Mouse (Mus musculus) layer of hippocampus, adult 2 months (tissue): ENCODE results near the gene Txnip. TPM values are rescaled to one million over a fixed set of nuclear protein-coding genes. Genes with fewer than 3 reads are reported as not detected.

Experiments used
- DNase-seq, 2 experiments: peaks; one replicate each; pipeline ENCODE4 v3.0.0; 2022; ENCODE audit warnings: low spot score in 2 of 2
- H3K27ac ChIP-seq: fragments of 200-600 bp; 2 replicates; pipeline ENCODE4 v1.8.1; 2022
- H3K4me3 ChIP-seq: fragments of 200-600 bp; 2 replicates; pipeline ENCODE4 v1.8.1; 2022; ENCODE audit warnings: mild to moderate bottlenecking
- CTCF ChIP-seq: fragments of 200-600 bp; conservative IDR thresholded peaks from 2 replicates; pipeline ENCODE4 v1.8.1; 2022; ENCODE audit warnings: antibody characterized with exemption, mild to moderate bottlenecking, moderate library complexity
- total RNA-seq, 2 experiments: library from RNA; stranded (reverse); gene quantifications; 2 replicates each; pipeline ENCODE4 v1.2.3; 2021

Txnip gene
- total RNA-seq, 2 experiments from 2014 or later: 22.6 to 36.4 TPM

DNA sequence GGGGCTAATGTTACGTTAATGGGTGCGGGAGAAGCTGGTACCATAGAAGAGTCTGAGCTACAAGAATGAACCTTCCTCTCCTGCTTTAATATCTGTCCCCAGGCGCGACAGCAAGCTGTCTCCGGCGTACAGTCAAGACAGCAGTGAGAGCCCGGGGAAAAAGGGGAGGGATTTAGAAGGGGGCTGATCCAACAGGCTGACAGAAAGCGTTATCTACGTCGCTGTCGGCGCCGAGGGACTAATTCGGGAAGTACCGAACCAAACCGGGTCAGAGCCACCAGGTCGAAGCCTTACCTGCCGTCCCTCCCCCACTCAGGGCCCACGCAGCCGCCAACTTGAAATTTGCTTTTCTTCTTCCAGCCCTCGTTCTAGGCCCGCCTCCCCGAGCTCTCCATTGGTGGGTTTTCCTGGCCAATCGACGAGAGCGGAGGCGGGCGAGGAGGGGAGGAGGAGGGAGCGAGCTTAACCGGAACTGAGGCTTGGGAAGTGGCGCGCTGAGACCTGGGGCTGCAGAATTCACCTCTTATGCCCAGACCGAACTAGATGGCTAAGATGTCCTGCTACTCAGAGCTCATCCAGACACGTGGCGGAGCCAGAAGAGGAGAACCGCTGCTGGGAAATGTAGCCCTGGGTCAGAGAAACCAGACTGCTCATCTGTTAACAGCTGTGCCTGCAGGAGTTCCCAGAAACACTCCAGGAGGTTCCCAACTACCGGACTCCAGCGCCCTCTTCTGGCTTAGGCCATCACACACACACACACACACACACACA, 36.2 kb downstream of the Txnip start, which contains the start of gene Polr3gl:
TSS of gene Polr3gl (minus strand) at position 392 of the 771 bp plus-strand sequence.
- peak; percentile 23 for TF ChIP-seq CTCF
- Histone ChIP-seq H3K4me3 (peak within 1 kb of the TSS; percentile 86), H3K27ac (peak within 1 kb of the TSS; percentile 96)
- DNase-seq: peak; percentile 89 to 93

DNA sequence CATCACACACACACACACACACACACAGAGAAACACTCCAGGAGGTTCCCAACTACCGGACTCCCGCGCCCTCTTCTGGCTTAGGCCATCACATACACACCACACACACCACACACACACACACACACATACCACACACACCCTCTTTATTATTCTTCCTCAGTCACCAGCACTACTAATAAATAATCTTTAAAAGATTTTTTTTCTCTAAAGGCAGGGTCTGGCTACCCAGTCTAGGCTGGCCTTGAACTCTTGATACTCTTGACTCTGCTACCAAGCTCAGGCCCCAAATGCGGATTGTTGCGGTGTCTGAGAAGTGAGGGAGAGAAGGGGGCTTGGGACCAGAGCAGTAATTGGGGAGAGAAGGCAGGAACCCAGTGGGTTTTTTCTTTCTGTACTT, 37.1 kb downstream of the Txnip start:
- TF ChIP-seq CTCF: no peak
- Histone ChIP-seq H3K27ac (peak overlapping the region; percentile 92), H3K4me3 (no peak overlapping the region)
- DNase-seq: no peak

DNA sequence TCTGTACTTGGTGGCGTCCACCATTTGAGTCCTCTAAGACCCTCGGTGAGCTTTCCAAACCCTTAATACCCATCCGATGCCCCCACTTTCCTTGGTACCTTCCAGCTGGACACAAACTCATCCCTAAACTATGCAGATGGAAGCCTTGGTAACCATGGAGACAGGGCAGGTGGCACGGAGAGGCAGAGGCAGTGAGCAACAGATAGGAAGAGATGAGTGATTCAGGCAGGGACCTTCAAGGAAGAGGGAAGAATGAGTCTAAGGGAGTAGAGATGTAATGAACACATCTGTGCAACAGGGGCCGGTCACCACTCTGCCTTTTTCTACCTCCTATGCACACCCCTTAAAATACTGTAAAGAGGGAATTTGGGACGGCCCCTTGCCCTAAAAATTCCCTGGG, 37.9 kb downstream of the Txnip start:
- no peak for TF ChIP-seq CTCF
- peak overlapping the region; percentile 64 for H3K4me3 ChIP-seq
- H3K27ac ChIP-seq: peak overlapping the region; percentile 92
- DNase-seq: peak; percentile 46 to 70

DNA sequence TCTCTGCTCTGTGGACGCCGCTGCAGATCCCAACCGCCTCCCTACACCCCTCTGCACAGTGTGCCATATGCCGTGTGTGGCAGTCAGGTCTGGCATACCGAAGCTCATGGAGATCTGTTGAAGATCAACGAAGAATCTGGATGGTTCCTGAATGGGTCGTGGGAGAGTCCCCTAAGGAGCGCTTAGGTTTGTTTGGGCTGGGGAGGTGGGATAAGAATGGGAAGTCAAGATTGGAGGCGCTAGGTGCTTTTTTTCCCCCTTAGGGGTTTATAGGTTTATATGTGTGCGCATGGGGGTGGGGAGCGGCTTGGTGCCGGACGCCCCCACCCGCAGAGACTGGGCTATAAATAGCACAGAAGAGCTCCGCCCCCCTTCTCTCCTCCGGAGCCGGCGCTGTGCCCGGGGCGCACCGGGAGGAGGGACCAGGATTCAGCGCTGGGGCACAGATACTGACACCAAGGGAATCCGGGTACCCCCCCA, 38.5 kb downstream of the Txnip start, which contains the start of gene Ankrd34a:
TSS of gene Ankrd34a (plus strand) at position 409 of the 480 bp plus-strand sequence.
- Histone ChIP-seq H3K4me3 (peak within 1 kb of the TSS; percentile 64), H3K27ac (peak within 1 kb of the TSS; percentile 92)
- DNase-seq: peak; percentile 83 to 84
- TF ChIP-seq CTCF: no peak

DNA sequence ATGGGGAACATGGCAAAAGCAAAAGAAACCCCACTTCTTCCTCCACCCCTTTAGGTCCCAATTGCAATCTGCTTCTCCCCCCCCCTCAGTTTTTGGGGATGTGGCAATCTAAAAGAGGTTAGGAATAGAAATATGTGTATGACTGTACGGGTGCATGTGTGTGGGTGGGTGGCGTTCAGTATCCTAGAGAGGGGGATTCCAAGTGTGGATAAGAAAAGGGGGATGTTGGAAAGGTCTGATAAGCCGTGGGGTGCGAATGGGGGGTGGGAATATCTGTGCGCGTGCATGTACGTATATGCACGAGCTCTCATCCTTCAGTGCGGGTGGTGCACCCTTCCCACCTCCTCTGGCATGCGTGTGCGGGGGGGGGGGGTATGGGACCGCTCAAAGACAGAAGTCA, 39.1 kb downstream of the Txnip start:
- TF ChIP-seq CTCF: no peak
- H3K27ac ChIP-seq: peak overlapping the region; percentile 92
- no peak for DNase-seq
- peak overlapping the region; percentile 64 for H3K4me3 ChIP-seq

DNA sequence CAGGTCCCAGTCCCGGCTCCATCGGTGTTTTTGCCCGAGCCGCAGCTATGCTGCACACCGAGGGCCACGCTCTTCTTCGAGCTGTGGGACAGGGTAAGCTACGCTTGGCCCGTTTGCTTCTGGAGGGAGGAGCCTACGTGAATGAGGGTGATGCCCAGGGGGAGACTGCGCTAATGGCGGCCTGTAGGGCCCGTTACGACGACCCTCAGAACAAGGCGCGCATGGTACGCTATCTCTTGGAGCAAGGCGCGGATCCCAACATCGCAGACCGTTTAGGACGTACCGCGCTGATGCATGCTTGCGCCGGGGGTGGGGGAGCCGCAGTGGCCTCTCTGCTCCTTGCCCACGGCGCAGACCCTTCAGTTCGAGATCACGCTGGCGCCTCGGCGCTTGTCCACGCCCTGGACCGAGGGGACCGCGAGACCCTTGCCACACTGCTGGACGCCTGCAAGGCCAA, 39.7 kb downstream of the Txnip start:
- TF ChIP-seq CTCF: no peak
- Histone ChIP-seq H3K4me3 (peak overlapping the region; percentile 64), H3K27ac (peak overlapping the region; percentile 92)
- DNase-seq: no peak

DNA sequence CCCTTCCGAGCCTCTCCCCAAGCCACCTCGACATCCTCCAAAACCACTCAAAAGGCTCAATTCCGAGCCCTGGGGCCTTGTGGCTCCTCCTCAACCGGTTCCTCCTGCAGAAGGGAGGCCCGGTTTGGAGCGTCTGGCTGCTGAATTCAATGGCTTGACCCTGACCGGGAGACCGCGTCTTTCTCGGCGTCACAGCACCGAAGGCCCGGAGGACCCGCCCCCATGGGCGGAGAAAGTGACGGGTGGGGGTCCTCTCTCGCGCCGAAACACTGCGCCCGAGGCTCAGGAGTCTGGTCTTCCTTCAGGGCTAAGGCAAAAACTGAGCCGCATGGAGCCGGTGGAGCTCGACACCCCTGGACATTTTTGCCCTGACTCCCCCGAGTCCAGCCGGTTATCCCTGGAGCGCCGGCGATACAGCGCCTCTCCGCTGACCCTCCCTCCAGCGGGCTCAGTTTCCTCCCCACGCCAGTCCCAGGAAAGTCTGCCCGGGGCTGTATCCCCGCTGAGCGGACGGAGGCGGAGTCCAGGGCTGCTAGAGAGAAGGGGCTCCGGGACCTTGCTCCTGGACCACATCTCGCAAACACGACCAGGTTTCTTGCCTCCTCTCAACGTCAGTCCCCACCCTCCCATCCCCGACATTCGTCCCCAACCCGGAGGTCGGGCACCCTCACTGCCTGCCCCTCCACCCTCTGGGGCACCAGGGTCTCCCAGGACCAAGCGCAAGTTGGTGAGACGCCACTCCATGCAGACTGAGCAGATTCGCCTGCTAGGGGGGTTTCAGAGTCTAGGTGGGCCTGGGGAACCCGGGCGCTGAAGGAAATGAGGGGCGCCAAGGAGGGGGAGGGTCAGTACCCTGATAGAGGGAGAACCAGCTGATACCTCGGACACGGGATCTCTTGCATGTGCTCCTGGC, 40.7 kb downstream of the Txnip start:
- H3K27ac ChIP-seq: peak overlapping the region; percentile 92
- H3K4me3 ChIP-seq: peak overlapping the region; percentile 64
- no peak for TF ChIP-seq CTCF
- DNase-seq: peak in 1 of 2 experiments; percentile 73

DNA sequence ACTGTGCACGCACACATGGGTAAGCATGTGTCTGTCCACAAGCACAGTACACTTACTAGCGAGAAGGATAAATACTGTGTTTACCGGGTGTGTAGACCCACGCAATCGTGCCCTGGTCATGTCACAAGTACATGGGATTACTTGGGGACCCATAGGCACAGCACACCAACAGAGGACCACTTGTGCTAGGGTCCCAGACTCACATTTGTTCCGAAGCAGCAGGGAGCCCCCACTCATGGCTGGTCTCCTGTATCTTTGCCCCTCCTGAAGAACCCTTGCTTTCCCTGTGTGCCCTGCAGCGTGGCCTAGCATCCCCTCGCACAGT, 41.3 kb downstream of the Txnip start:
- H3K4me3 ChIP-seq: peak overlapping the region; percentile 64
- TF ChIP-seq CTCF: no peak
- no peak for DNase-seq
- H3K27ac ChIP-seq: peak overlapping the region; percentile 92

DNA sequence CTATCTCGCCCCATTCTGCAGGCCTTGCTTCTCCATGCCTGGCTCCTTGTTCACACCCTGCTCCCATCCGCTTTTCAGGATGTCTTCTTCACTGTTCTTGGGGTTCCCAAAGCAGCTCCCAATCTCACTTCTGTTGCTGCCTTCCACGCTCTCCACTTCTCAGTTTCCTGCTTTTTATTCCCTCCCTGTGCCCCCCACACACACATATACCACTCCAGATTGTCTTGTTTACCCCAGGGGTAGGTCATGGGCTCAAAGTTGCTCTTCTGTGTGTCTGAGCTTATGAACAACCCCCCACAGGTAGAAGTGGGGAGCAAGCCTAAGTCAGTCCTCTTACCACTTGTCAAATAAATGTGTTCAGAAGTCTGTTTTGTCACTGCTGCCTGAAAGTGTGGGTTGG, 41.7 kb downstream of the Txnip start:
- TF ChIP-seq CTCF: no peak
- Histone ChIP-seq H3K4me3 (peak overlapping the region; percentile 64; the same call in 1 of the 2 replicates), H3K27ac (peak overlapping the region; percentile 92)
- no peak for DNase-seq

DNA sequence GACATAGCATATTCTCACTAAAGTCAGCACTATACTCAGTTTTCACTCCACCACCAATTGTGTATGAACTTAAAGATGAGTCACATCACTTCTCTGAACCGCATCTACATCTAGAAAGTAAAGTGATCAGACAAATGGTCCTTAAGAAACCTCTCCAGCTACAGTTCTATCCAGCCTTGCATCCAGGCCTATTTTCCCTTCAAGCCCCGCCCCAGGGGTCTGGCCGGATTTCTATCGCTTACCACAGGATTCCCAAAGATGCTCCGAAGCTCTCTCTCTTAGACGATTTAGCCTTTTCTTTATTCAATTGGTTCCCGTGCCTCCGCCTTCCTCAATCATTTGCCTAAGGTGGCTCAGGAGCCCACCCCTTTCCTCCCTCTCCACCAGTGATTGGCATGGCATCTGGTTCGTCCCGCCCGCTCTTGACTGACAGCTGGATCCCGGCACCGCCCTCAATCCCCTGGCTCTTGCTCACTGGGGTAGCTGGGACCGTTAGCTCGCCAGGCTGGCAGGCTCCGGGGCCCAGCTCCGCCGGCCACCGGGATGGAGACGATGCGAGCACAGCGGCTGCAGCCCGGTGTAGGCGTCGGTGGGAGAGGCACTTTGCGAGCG, 43.0 kb downstream of the Txnip start, which contains the start of gene Lix1l:
TSS of gene Lix1l (plus strand) at position 511 of the 612 bp plus-strand sequence.
- Histone ChIP-seq H3K4me3 (peak within 1 kb of the TSS; percentile 67), H3K27ac (peak within 1 kb of the TSS; percentile 92)
- no peak for TF ChIP-seq CTCF
- DNase-seq: peak; percentile 94 to 97

DNA sequence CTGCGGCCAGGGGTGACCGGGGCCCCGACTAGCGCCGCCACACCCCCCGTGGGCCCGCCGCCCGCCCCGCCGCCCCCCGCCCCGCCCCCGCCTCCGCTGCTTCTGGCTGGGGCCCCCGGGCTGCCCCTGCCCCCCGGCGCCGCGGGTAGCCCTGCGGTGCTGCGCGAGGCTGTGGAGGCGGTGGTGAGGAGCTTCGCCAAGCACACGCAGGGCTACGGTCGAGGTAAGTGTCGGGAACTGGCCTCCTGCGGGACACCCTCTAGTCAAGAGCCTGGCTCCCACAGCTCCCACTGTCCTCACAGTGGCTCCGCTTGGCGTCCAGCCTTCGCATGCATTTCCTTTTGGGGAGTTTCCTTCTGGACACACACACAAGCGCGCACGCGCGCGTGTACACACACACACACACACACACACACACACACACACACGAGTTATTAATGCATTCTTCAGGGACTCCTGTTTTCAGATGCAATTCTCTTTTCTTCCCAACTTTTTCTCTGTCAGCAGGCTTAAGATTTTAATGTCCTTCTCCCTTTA, 43.6 kb downstream of the Txnip start:
- DNase-seq: peak in 1 of 2 experiments; percentile 37
- peak overlapping the region; percentile 92 for H3K27ac ChIP-seq
- peak overlapping the region; percentile 67 for H3K4me3 ChIP-seq
- no peak for TF ChIP-seq CTCF
